Mouse (Mus musculus) cerebellum, adult 2 months (tissue): ENCODE data around the gene Kif1c.

Experiments used
- CTCF ChIP-seq: fragments of 200-500 bp; IDR thresholded peaks from 2 replicates; pipeline ENCODE4 v1.5.1; 2011; ENCODE audit warnings: low read depth, mild to moderate bottlenecking, control low read depth, low read length, moderate library complexity, borderline replicate concordance; ENCODE audit not compliant: insufficient read depth
- POLR2A ChIP-seq: fragments of 200-500 bp; IDR thresholded peaks from 2 replicates; pipeline ENCODE4 v1.6.1; 2011; ENCODE audit warnings: low read length, control low read depth, borderline replicate concordance; ENCODE audit not compliant: insufficient read depth

DNA sequence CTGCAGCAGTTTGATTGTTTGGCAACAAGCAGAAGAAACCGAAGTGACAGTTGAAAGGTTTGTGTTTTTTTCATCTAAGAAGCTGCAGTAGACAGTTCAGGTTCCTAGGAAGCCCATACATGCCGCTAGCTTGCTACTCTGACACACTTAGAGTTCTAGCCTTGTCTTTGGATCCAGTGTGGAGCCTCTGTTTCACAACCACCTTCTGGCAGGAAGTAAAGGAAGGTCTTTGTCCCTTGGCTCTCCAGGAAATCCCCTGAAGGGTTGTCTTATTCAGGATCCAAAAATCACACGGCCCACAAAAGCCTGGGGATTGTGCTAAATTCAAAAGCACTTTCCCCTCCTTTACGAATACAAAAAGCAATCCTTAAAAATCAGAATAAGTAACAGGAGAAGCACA, 54.1 kb downstream of the Kif1c start:
- TF ChIP-seq POLR2A (no peak), CTCF (no peak)
